Mouse (Mus musculus): ENCODE data around the gene Mettl24. TPM values are rescaled to one million over a fixed set of nuclear protein-coding genes. Genes with fewer than 3 reads are reported as not detected.

Gene Mettl24
- polyA plus RNA-seq (2014; fragmentation: Illumina TruSeq; extraction: RNeasy Lipid Tissue Mini Kit (QIAGEN cat#74804)): 0.40 TPM

DNA sequence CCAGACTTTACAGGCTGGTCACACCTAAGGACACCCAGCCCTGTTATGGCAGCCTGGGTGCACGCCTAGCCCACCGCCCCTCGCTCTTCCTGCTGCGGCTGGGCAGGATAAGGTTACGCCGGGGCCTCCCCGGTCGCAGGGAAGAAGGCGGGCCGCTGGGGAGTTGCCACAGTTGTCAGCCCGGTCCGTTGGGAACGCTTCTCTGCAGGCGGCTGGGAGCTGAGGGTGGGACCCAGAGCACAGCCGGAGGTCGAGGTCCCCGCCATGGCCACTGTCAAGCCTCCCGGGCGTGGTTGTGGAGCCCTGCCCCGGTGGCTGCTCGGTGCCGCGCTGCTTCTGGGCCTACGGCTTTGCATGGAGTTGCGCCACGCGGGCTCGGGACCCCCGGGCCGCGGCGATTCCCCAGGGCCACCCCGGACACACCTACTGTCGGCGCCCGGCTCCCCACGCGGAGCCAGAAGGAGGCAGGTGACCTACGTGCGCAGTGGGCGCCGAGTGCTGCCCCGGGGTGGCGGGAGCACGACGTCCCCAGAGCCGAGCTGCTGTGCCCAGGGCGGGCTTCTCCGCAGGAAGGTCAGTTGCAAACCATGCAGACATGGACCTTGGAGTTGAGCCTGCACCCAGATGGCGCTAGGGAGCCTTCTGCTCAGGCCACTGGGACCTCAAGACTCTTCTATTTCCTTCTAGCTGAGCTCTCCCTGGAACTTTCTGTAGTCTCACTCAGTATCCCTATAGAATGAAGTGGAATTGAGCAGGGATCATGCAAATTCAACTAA lies at the start of gene Mettl24:
TSS of gene Mettl24 (plus strand) at position 191 of the 776 bp plus-strand sequence.

Other genes with a start within 250 kb of the Mettl24 start
- not detected for gene Slc22a16, start 112.9 kb upstream of the Mettl24 start, polyA plus RNA-seq (2014; fragmentation: Illumina TruSeq; extraction: RNeasy Lipid Tissue Mini Kit (QIAGEN cat#74804))
- gene Ddo, start 53.3 kb upstream of the Mettl24 start, polyA plus RNA-seq (2014; fragmentation: Illumina TruSeq; extraction: RNeasy Lipid Tissue Mini Kit (QIAGEN cat#74804)): 8.2 TPM
- gene Cdc40, start 200.0 kb downstream of the Mettl24 start, polyA plus RNA-seq (2014; fragmentation: Illumina TruSeq; extraction: RNeasy Lipid Tissue Mini Kit (QIAGEN cat#74804)): 83.5 TPM
- gene Wasf1, start 200.2 kb downstream of the Mettl24 start, polyA plus RNA-seq (2014; fragmentation: Illumina TruSeq; extraction: RNeasy Lipid Tissue Mini Kit (QIAGEN cat#74804)): 26.0 TPM

Measured in ovary, adult 10 weeks (tissue).